Mouse (Mus musculus) lung, adult 2 months (tissue): Measurements from ENCODE around the gene Lancl2. TPM values are rescaled to one million over a fixed set of nuclear protein-coding genes. Genes with fewer than 3 reads are reported as not detected.

ENCODE experiments used
- DNase-seq: peaks from one replicate; pipeline ENCODE4 v3.0.0; 2022
- H3K4me1 ChIP-seq: fragments of 200-500 bp; 2 replicates; pipeline ENCODE4 v1.6.1; 2011; ENCODE audit warnings: low read length; ENCODE audit not compliant: control insufficient read depth, insufficient read depth
- H3K4me3 ChIP-seq: fragments of 200-500 bp; replicated peaks from 2 replicates; pipeline ENCODE3; 2011; ENCODE audit warnings: low read depth, mild to moderate bottlenecking, control low read depth, low read length; ENCODE audit errors: extremely low read depth
- CTCF ChIP-seq: fragments of 200-500 bp; IDR thresholded peaks from 2 replicates; pipeline ENCODE4 v1.5.1; 2011; ENCODE audit warnings: mild to moderate bottlenecking, low read length, control low read depth; ENCODE audit not compliant: insufficient read depth
- POLR2A ChIP-seq: fragments of 200-500 bp; IDR thresholded peaks from 2 replicates; pipeline ENCODE4 v1.6.1; 2011; ENCODE audit warnings: low read depth, mild to moderate bottlenecking, control low read depth, low read length, borderline replicate concordance; ENCODE audit errors: extremely low read depth
- WGBS: fragments of 180-500 bp; shearing (Covaris S2); methylation state at CpG from one replicate; pipeline ENCODE4 v1.1.7; 2018; 5-methylcytosine and 5-hydroxymethylcytosine counted together
- polyA plus RNA-seq: library from polyadenylated mRNA; depleted of rRNA; stranded (reverse); fragments of >200 nt; gene quantifications from 2 replicates; pipeline ENCODE4 v1.2.3, GENCODE M21; 2012

Lancl2 gene
- polyA plus RNA-seq, 1 experiment = 4.9 TPM

- no peak for DNase-seq
- WGBS = 94% methylated on average over 1 of the region's 1 CpGs
- no peaks in the 10 kb centered on the region for H3K4me1 ChIP-seq
- H3K4me3 ChIP-seq = no peak overlapping the region
- no peak for TF ChIP-seq CTCF
- no peak for TF ChIP-seq POLR2A
These were observed 19.0 kb downstream of the Lancl2 start for GRCm38 (mm10) chr6:57721347-57721746.

- TF ChIP-seq POLR2A = no peak
- TF ChIP-seq CTCF = no peak
- H3K4me3 ChIP-seq = no peak overlapping the region
- DNase-seq = no peak
- WGBS = 92% methylated on average over 1 of the region's 1 CpGs
- H3K4me1 ChIP-seq = no peaks in the 10 kb centered on the region
These were observed 40.4 kb downstream of the Lancl2 start for GRCm38 (mm10) chr6:57742749-57743148.

- WGBS = 66% methylated on average over 2 of the region's 2 CpGs
- peak; percentile 5 for DNase-seq
- no peak for TF ChIP-seq POLR2A
- TF ChIP-seq CTCF = peak; percentile 68; the same call in 1 of the 2 replicates
- Histone ChIP-seq H3K4me3 (no peak overlapping the region), H3K4me1 (no peaks in the 10 kb centered on the region)
These were observed 41.0 kb downstream of the Lancl2 start for GRCm38 (mm10) chr6:57743333-57743732.

- WGBS = 87% methylated on average over 2 of the region's 2 CpGs
These were observed 41.8 kb downstream of the Lancl2 start for GRCm38 (mm10) chr6:57744123-57744522.

GRCm38 (mm10) chr6:57744974-57745747 is 42.8 kb downstream of the Lancl2 start:
- WGBS = 81% methylated on average over 4 of the region's 4 CpGs
- DNase-seq = no peak

More at GRCm38 (mm10) chr6:57744123-57744522, 41.8 kb downstream of the Lancl2 start:
- no peak for DNase-seq
- Histone ChIP-seq H3K4me3 (no peak overlapping the region), H3K4me1 (no peaks in the 10 kb centered on the region)
- no peak for TF ChIP-seq CTCF
- no peak for TF ChIP-seq POLR2A

GRCm38 (mm10) chr6:57745748-57746129 is 43.4 kb downstream of the Lancl2 start:
- Histone ChIP-seq H3K4me3 (no peak overlapping the region), H3K4me1 (no peaks in the 10 kb centered on the region)
- 96% methylated on average over 2 of the region's 2 CpGs for WGBS
- no peak for TF ChIP-seq POLR2A
- no peak for TF ChIP-seq CTCF
- DNase-seq = no peak

More at GRCm38 (mm10) chr6:57744974-57745747, 42.8 kb downstream of the Lancl2 start:
- Histone ChIP-seq H3K4me3 (no peak overlapping the region), H3K4me1 (no peaks in the 10 kb centered on the region)
- TF ChIP-seq POLR2A (no peak), CTCF (no peak)

GRCm38 (mm10) chr6:57753962-57754759 is 51.8 kb downstream of the Lancl2 start:
- no peak for DNase-seq
- WGBS = 93% methylated on average over 9 of the region's 9 CpGs
- TF ChIP-seq POLR2A = no peak
- TF ChIP-seq CTCF = no peak
- H3K4me3 ChIP-seq = no peak overlapping the region
- no peaks in the 10 kb centered on the region for H3K4me1 ChIP-seq

GRCm38 (mm10) chr6:57763054-57763453 is 60.7 kb downstream of the Lancl2 start:
- no peak overlapping the region for H3K4me3 ChIP-seq
- TF ChIP-seq POLR2A (no peak), CTCF (no peak)
- no peak for DNase-seq
- H3K4me1 ChIP-seq = no peaks in the 10 kb centered on the region; the same call in 1 of the 2 replicates

- no peak overlapping the region for H3K4me3 ChIP-seq
- peak; percentile 9 for DNase-seq
- H3K4me1 ChIP-seq = no peaks in the 10 kb centered on the region; the same call in 1 of the 2 replicates
- TF ChIP-seq CTCF (no peak), POLR2A (no peak)
- WGBS = 61% methylated on average over 3 of the region's 3 CpGs
These were observed 62.9 kb downstream of the Lancl2 start for GRCm38 (mm10) chr6:57765095-57765878.

- Histone ChIP-seq H3K4me1 (no peaks in the 10 kb centered on the region; the same call in 1 of the 2 replicates), H3K4me3 (no peak overlapping the region)
- no peak for DNase-seq
- WGBS = 71% methylated on average over 1 of the region's 1 CpGs
- TF ChIP-seq CTCF (no peak), POLR2A (no peak)
These were observed 63.9 kb downstream of the Lancl2 start for GRCm38 (mm10) chr6:57766287-57766686.
